Comparison of ENCODE assay signal across 14 mouse cellular contexts in the genomic region with DNA sequence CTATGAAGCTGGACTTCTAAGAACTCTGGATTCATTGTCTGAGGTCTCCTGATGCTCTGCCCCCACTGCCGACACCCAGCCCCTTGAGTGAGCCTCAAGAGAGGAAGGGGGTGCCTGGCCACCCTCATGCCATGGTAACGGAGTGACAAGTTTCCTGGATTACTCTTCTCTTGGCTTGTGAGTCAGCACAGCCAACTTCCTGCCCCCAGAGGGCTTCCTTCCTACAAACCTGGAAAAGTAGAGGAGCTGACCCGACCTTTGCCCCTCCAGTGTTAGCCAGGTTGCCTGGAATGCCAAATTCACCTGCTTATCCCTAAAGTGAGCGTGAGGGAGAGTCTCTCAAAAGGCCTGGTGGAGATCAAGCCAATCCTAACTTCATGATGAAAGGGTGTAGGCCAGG. TPM values are rescaled to one million over a fixed set of nuclear protein-coding genes. Genes with fewer than 3 reads are reported as not detected.
DNase-seq lines count a peak whose midpoint lies in the region; ATAC-seq and TF ChIP-seq lines count a peak whose summit lies in the region.
"Had no signal": no experiment of that assay in that cellular context is flagged by ENCODE, and none has a peak within 500 bp of the region (broad histone marks: within the 10 kb centered on the region; RNA-seq: fewer than 3 reads in every experiment).

No protein-coding gene starts in this region.

- TF ChIP-seq EP300 in liver, postnatal 0 days (IDR thresholded peaks at IDR 0.05; ENCODE audit: low read depth): no peak

- no peak overlapping the region for H3K27ac ChIP-seq in heart, embryonic 13.5 days (replicated peaks)
- H3K27ac ChIP-seq in heart, embryonic 11.5 days (ENCODE audit: low read depth, low read length): no peak overlapping the region
- 0 out of 2 replicates have a peak overlapping the region, but pooled peaks have one; percentile 35 for H3K27ac ChIP-seq in liver, postnatal 0 days (ENCODE audit: low read depth)
- H3K27ac ChIP-seq: limb, embryonic 15.5 days had no signal

- H3K4me1 ChIP-seq in heart, embryonic 13.5 days: peaks cover 60% of the 10 kb centered on the region
- peaks cover 23% of the 10 kb centered on the region for H3K4me1 ChIP-seq in heart, embryonic 11.5 days (ENCODE audit: control insufficient read depth, insufficient read depth, low read length)
- H3K4me1 ChIP-seq in liver, postnatal 0 days (ENCODE audit: insufficient read depth): peaks cover 56% of the 10 kb centered on the region

- 0 out of 2 replicates have a peak, but pooled peaks cover 15% of the 10 kb centered on the region for H3K36me3 ChIP-seq in heart, embryonic 13.5 days
- no peaks in the 10 kb centered on the region for H3K36me3 ChIP-seq in heart, embryonic 11.5 days (ENCODE audit: control insufficient read depth, insufficient read depth, low read length)
- no peaks in the 10 kb centered on the region for H3K36me3 ChIP-seq in liver, postnatal 0 days (replicated peaks; ENCODE audit: insufficient read depth, low read length)
- H3K36me3 ChIP-seq: limb, embryonic 15.5 days had no signal

- DNase-seq in CD4-positive helper T cell, adult 2 months (ENCODE audit: low read depth, low spot score): peak; percentile 46
- peak; percentile 58 for DNase-seq in induced T-regulatory cell, adult 2 months (ENCODE audit: low read depth)
- DNase-seq in liver, postnatal 0 days: no peak
- no peak for DNase-seq in spleen, postnatal 36 days (ENCODE audit: low spot score in 2 of 2)
- DNase-seq in left cerebral cortex, adult 8-10 months (ENCODE audit: low spot score in 2 of 2): no peak
- DNase-seq in adrenal gland, postnatal 10 days: no peak
- DNase-seq: cerebellum, adult 8-10 months; thymus, postnatal 25 days had no signal

- no peak overlapping the region for H3K9ac ChIP-seq in heart, embryonic 13.5 days
- H3K9ac ChIP-seq in heart, embryonic 11.5 days (ENCODE audit: low read depth, low read length): no peak overlapping the region
- no peak overlapping the region for H3K9ac ChIP-seq in liver, postnatal 0 days (replicated peaks)
- H3K9ac ChIP-seq: limb, embryonic 15.5 days had no signal

- no peak for ATAC-seq in heart, embryonic 13.5 days (ENCODE audit: extremely low read depth, insufficient number of reproducible peaks, low FRiP score, low TSS enrichment)
- ATAC-seq in heart, embryonic 11.5 days (replicated peaks; ENCODE audit: insufficient number of reproducible peaks, low FRiP score, low TSS enrichment): no peak
- no peak for ATAC-seq in liver, postnatal 0 days
- ATAC-seq: activated CD4-positive, CD25-positive, alpha-beta regulatory T cell, adult 4 months had no signal

- WGBS in heart, embryonic 13.5 days: 71% methylated on average over 4 of the region's 4 CpGs
- 66% methylated on average over 4 of the region's 4 CpGs for WGBS in heart, embryonic 11.5 days (ENCODE audit: insufficient replicate concordance)
- WGBS in liver, postnatal 0 days (ENCODE audit: insufficient replicate concordance): 39% methylated on average over 4 of the region's 4 CpGs

- H3K27me3 ChIP-seq in heart, embryonic 13.5 days (replicated peaks): no peaks in the 10 kb centered on the region
- no peaks in the 10 kb centered on the region for H3K27me3 ChIP-seq in heart, embryonic 11.5 days (ENCODE audit: control insufficient read depth, insufficient read depth, low read length)
- H3K27me3 ChIP-seq in liver, postnatal 0 days (ENCODE audit: insufficient read depth, low read length): no peaks in the 10 kb centered on the region
- H3K27me3 ChIP-seq: limb, embryonic 15.5 days had no signal

- H3K4me3 ChIP-seq in heart, embryonic 13.5 days: no peak overlapping the region
- no peak overlapping the region for H3K4me3 ChIP-seq in heart, embryonic 11.5 days (ENCODE audit: low read depth, low read length)
- peak overlapping the region; percentile 76; the same call in 1 of the 2 replicates for H3K4me3 ChIP-seq in liver, postnatal 0 days (ENCODE audit: low read depth, low read length)
- H3K4me3 ChIP-seq: limb, embryonic 15.5 days had no signal

- peak overlapping the region; percentile 76 for H3K4me2 ChIP-seq in heart, embryonic 13.5 days
- no peak overlapping the region for H3K4me2 ChIP-seq in heart, embryonic 11.5 days
- H3K4me2 ChIP-seq in liver, postnatal 0 days (ENCODE audit: low read depth, low read length): peak overlapping the region; percentile 83
- H3K4me2 ChIP-seq: limb, embryonic 15.5 days had no signal

- H3K9me3 ChIP-seq in heart, embryonic 13.5 days: no peaks in the 10 kb centered on the region
- H3K9me3 ChIP-seq in heart, embryonic 11.5 days (replicated peaks; ENCODE audit: control insufficient read depth, low read length): no peaks in the 10 kb centered on the region
- no peaks in the 10 kb centered on the region for H3K9me3 ChIP-seq in liver, postnatal 0 days (ENCODE audit: low read length)
- H3K9me3 ChIP-seq: limb, embryonic 15.5 days had no signal

- no peak for TF ChIP-seq CTCF in liver, postnatal 0 days (IDR thresholded peaks at IDR 0.05; ENCODE audit: low read depth)

RNA-seq across cellular contexts. Expression of a gene that starts 2.6 kb away (rescaled TPM):
- 19.1 TPM in 2 replicates for polyA plus RNA-seq in heart, embryonic 13.5 days (2015; fragmentation: Nextera tagmentation; extraction: Ambion mirVana)
- 12.5 and 15.1 TPM in 2 replicates for polyA plus RNA-seq in heart, embryonic 11.5 days (2014; fragmentation: Nextera tagmentation; extraction: Ambion mirVana)
- polyA plus RNA-seq in liver, postnatal 0 days (2015; fragmentation: Nextera tagmentation; extraction: Ambion mirVana): 12.4 and 13.1 TPM in 2 replicates
- total RNA-seq in left cerebral cortex, adult 8-10 months (2022): 10 to 100 TPM in 2 of 4 experiments, 1 to 10 TPM in 2; 6.1 to 11.8 (median 9.2) TPM
- 10 to 100 TPM; 13.2 to 14.6 TPM for total RNA-seq in adrenal gland, postnatal 10 days (2021)

RNA-seq across cellular contexts. Expression of a gene that starts 27.9 kb away (rescaled TPM):
- 26.3 and 28.2 TPM in 2 replicates for polyA plus RNA-seq in heart, embryonic 13.5 days (2015; fragmentation: Nextera tagmentation; extraction: Ambion mirVana)
- polyA plus RNA-seq in heart, embryonic 11.5 days (2014; fragmentation: Nextera tagmentation; extraction: Ambion mirVana): 26.5 and 28.8 TPM in 2 replicates
- 7.6 and 8.3 TPM in 2 replicates for polyA plus RNA-seq in liver, postnatal 0 days (2015; fragmentation: Nextera tagmentation; extraction: Ambion mirVana)
- total RNA-seq in left cerebral cortex, adult 8-10 months (2022): 10 to 100 TPM; 22.9 to 27.1 (median 24.6) TPM
- total RNA-seq in adrenal gland, postnatal 10 days (2021): 10 to 100 TPM; 22.8 to 27.6 TPM

RNA-seq across cellular contexts. Expression of a gene that starts 29.3 kb away (rescaled TPM):
- not detected in 2 replicates for polyA plus RNA-seq in heart, embryonic 13.5 days (2015; fragmentation: Nextera tagmentation; extraction: Ambion mirVana)
- 0.69 TPM in 1 of 2 replicates, not detected in the other for polyA plus RNA-seq in heart, embryonic 11.5 days (2014; fragmentation: Nextera tagmentation; extraction: Ambion mirVana)
- polyA plus RNA-seq in liver, postnatal 0 days (2015; fragmentation: Nextera tagmentation; extraction: Ambion mirVana): not detected in 2 replicates
- not detected for total RNA-seq in left cerebral cortex, adult 8-10 months (2022)
- total RNA-seq in adrenal gland, postnatal 10 days (2021): not detected
- polyA plus RNA-seq: large intestine, adult 2 months; small intestine, adult 2 months had no signal

RNA-seq across cellular contexts. Expression of a gene that starts 50.7 kb away (rescaled TPM):
- 11.8 and 12.9 TPM in 2 replicates for polyA plus RNA-seq in heart, embryonic 13.5 days (2015; fragmentation: Nextera tagmentation; extraction: Ambion mirVana)
- 9.6 and 11.4 TPM in 2 replicates for polyA plus RNA-seq in heart, embryonic 11.5 days (2014; fragmentation: Nextera tagmentation; extraction: Ambion mirVana)
- polyA plus RNA-seq in liver, postnatal 0 days (2015; fragmentation: Nextera tagmentation; extraction: Ambion mirVana): 12.0 and 12.8 TPM in 2 replicates
- 10 to 100 TPM; 13.8 to 16.4 (median 16.0) TPM for total RNA-seq in left cerebral cortex, adult 8-10 months (2022)
- total RNA-seq in adrenal gland, postnatal 10 days (2021): 10 to 100 TPM; 18.5 to 22.8 TPM

Comparison
In these comparisons a context has a peak if more than half of its experiments do, and no peak if none do; other contexts are left out.
1. DNase-seq: peak in CD4-positive helper T cell, adult 2 months (single experiment) and induced T-regulatory cell, adult 2 months (single experiment); none in liver, postnatal 0 days (single experiment), spleen, postnatal 36 days (0 of 2), left cerebral cortex, adult 8-10 months (0 of 2) and adrenal gland, postnatal 10 days (single experiment).